Mouse (Mus musculus): ENCODE measurements around the gene Barhl2.

Gene Barhl2

GRCm38 (mm10) chr5:106455106-106455920 lies 2.7 kb downstream of the Barhl2 start:
- no peak for DNase-seq (ENCODE audit: low read depth, low spot score)

GRCm38 (mm10) chr5:106454411-106455105 lies 3.4 kb downstream of the Barhl2 start:
- DNase-seq (ENCODE audit: low read depth, low spot score): no peak

- no peak for DNase-seq (ENCODE audit: low read depth, low spot score)
Observed at GRCm38 (mm10) chr5:106453886-106454321, 4.1 kb downstream of the Barhl2 start.

GRCm38 (mm10) chr5:106453181-106453885 lies 4.6 kb downstream of the Barhl2 start:
- no peak for DNase-seq (ENCODE audit: low read depth, low spot score)

GRCm38 (mm10) chr5:106452686-106453085 lies 5.3 kb downstream of the Barhl2 start:
- DNase-seq (ENCODE audit: low read depth, low spot score): no peak

GRCm38 (mm10) chr5:106451681-106452440 lies 6.1 kb downstream of the Barhl2 start:
- no peak for DNase-seq (ENCODE audit: low read depth, low spot score)

GRCm38 (mm10) chr5:106450426-106451160 lies 7.4 kb downstream of the Barhl2 start:
- no peak for DNase-seq (ENCODE audit: low read depth, low spot score)

GRCm38 (mm10) chr5:106449720-106450425 lies 8.1 kb downstream of the Barhl2 start:
- no peak for DNase-seq (ENCODE audit: low read depth, low spot score)

GRCm38 (mm10) chr5:106448798-106449125 lies 9.2 kb downstream of the Barhl2 start:
- no peak for DNase-seq (ENCODE audit: low read depth, low spot score)

- DNase-seq (ENCODE audit: low read depth, low spot score): no peak
Observed at GRCm38 (mm10) chr5:106447951-106448797, 9.8 kb downstream of the Barhl2 start.

GRCm38 (mm10) chr5:106447091-106447820 lies 10.7 kb downstream of the Barhl2 start:
- no peak for DNase-seq (ENCODE audit: low read depth, low spot score)

GRCm38 (mm10) chr5:106446593-106446992 lies 11.4 kb downstream of the Barhl2 start:
- no peak for DNase-seq (ENCODE audit: low read depth, low spot score)

- no peak for DNase-seq (ENCODE audit: low read depth, low spot score)
Observed at GRCm38 (mm10) chr5:106445681-106446080, 12.3 kb downstream of the Barhl2 start.

GRCm38 (mm10) chr5:106438916-106439315 lies 19.1 kb downstream of the Barhl2 start:
- DNase-seq (ENCODE audit: low read depth, low spot score): no peak

- DNase-seq (ENCODE audit: low read depth, low spot score): no peak
Observed at GRCm38 (mm10) chr5:106426069-106426468, 31.9 kb downstream of the Barhl2 start.

GRCm38 (mm10) chr5:106420871-106421270 lies 37.1 kb downstream of the Barhl2 start:
- no peak for DNase-seq (ENCODE audit: low read depth, low spot score)

- DNase-seq (ENCODE audit: low read depth, low spot score): no peak
Observed at GRCm38 (mm10) chr5:106420370-106420769, 37.6 kb downstream of the Barhl2 start.

- peak; percentile 59 for DNase-seq (ENCODE audit: low read depth, low spot score)
Observed at GRCm38 (mm10) chr5:106417210-106417609, 40.8 kb downstream of the Barhl2 start.

GRCm38 (mm10) chr5:106416550-106416949 lies 41.4 kb downstream of the Barhl2 start:
- no peak for DNase-seq (ENCODE audit: low read depth, low spot score)
